Mouse (Mus musculus) naive thymus-derived CD4-positive, alpha-beta T cell, adult 2 months (primary cell): ENCODE data around the gene Gm10447.

Experiments used
- DNase-seq: peaks from one replicate; pipeline ENCODE4 v3.0.0-alpha.2; 2011; ENCODE audit warnings: low read depth

Gm10447 gene

DNA sequence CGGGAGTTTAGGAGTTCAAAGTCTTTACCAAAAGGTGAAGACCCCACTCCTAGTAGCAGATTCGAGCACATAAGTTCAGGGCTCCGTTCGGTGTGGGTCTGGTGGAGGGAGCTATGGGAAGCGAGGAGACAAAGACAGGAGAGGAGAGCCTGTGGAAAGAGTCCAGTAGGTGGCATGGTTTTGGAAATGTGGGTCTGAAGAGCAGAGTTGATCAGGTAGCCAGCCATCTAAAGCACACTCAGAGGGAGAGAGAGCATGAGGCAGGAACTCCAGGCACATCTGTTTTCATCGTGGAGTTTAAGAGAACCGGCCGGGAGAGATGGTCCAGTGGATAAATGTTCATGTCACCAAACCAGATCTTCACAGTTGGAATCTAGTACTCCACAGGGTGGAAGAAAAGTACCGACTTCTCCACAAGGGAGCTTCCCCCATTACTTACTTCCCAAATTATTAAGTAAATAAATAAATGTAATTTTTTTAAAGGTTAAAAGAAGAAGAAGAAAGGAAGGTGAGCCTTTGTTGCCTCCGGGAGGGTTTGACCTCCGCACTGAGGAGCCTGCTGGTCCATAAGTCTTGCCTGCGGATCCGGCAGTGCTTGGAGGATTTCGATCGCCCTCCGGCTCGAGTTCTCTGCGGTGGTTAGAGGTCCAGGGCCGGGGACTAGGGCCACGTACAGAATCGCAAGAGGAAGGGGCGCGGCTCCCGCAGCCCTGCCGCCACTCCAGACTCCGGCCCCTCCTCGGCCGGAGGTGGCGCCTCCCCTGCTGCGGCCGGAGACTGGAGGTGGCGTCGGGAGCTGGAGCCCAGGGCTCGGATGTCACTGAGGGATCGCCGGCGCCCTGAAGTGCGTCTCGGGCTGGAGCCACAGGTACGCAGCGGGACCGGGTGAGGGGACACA is at the start of gene Gm10447, which contains the start of gene Shroom1:
Gm10447 (minus strand) TSS at position 637 of the 898 bp plus-strand sequence.
Shroom1 (plus strand) TSS at position 732 of the 898 bp plus-strand sequence.
- no peak for DNase-seq

DNA sequence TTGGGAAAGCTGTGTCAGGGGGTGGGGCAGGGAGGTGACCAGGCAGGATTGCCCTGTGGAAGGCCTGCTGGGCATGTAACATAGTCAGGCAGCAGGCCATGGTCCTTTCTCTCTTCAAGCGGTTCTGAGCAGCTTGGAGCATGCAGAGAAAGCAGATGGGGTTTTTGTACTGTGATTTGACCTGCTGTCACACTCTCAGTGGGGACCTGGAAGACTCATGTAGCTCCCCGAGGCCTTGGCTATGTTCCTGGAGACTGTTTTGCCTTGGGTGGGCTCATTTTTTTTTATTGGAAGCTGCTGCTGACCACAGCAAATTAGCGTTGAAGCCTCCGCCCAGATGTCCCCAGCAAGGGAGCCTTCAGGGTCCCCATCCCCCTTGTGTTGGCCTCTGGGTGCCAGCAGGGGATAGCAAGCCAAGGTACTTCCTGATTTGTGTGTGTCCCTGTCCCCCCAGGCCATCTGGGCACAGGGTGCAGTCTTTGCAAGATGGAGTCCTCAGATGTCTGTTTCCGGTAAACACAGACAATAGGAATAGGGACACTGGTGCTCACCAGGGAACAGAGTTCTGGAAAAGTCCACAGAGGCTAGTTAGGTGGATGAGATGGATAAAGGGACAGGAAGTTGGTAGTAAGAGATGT is 48.2 kb upstream of the Gm10447 start:
- no peak for DNase-seq

DNA sequence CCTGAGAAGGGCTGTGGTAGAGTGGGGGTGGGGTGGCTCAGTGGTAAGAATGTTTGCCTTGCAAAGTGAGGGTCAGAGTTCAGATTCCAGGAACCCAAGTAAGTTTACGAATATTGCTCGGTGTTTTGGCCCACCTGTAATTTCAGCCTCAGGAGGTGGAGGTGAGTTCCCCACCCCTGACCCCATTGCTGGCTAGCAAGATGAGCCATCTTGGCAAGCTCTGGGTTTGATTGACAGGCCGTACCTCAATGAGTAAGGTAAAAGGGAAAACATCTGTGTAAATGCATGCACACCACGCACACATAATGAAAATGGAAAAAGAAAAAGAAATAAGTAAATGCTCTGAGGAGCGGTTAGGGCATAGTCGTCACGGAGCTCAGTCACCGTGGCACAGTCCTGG is 47.5 kb upstream of the Gm10447 start:
- no peak for DNase-seq

DNA sequence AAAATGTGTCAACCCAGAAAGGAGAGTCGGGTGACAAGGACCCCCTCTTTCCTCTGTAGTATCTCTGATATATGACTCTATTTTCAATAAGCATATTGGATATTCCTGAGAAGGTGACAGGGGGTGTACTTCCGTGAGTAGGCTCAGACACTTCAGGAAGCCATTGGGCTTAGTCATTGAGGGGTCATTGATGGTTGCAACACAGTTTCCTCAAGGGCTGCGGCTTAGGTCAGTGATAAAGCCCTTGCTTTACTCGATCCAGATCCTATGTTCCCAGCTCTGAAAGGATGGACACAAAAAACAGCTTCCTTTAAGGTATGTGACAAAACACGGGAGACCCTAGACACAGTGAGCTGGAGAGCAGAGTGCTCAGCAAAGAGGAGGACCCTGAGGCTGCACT is 46.8 kb upstream of the Gm10447 start:
- DNase-seq = no peak

DNA sequence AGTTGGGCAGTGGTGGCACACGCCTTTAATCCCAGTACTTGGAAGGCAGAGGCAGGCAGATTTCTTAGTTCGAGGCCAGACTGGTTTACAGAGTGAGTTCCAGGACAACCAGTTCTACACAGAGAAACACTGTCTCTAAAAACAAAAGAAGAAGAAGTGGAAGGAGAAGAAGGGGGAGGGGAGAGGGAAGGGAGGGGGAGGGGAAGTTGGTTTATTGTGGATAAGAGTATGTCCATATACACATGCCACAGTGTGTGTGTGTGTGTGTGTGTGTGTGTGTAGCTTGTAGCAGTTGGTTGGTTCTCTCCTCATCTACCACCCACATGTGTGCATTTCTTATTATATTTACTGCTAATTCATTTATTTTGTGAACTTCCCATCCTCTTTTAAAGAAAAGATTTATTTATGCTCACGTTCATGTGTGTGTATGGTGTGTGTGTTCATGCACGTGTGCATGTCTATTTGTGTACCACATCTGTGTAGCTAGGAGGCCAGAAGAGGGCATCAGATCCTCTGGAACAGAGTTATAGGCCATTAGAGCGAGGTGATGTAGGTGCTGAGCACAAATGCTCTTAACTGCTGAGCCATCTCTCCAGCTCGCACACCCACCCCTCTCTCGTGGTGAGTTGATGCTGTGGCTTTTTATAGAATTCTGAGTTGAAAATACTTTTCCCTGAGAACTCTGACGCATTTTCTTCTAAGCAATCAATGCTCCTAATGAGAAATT is 45.3 kb upstream of the Gm10447 start:
- DNase-seq = no peak

DNA sequence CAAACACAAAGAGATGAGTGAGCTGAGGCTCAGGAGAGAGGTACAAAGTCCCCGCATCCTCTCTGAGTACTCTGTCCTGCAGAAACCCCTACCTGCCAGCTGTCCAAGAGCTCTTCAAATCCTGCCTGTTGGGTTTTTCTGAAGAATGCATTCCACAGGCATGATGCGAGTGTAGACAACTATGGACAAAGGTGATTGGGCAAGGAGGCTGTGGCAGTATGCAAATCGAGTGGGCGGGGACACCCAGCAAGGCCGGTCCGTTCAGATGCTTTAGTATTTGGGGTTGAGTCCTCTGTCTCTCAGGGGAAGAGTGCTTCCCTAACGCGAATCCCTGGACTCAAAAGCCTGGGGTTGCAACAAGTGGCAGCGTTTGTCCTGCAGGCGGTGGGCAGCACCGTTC is 43.7 kb upstream of the Gm10447 start:
- DNase-seq = no peak

DNA sequence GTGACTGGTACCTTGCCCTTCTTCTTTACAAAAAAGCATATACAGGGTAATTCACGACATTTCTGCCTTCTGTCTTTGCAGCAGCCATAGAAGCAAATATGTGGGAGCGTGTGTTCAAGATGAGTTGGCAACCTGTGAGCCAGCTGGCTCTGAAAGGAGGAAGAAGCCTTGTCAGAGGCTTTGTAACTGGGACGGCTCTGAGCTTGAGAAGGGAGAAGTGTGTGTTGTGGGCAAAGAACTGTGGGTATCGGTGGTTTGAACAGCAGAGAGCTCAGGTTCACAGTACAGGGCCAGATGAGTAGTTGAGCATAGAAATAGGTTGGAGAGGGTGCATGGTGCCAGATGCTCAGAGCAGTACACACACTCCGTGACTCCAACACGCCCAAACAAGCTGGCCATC is 40.0 kb upstream of the Gm10447 start:
- no peak for DNase-seq

DNA sequence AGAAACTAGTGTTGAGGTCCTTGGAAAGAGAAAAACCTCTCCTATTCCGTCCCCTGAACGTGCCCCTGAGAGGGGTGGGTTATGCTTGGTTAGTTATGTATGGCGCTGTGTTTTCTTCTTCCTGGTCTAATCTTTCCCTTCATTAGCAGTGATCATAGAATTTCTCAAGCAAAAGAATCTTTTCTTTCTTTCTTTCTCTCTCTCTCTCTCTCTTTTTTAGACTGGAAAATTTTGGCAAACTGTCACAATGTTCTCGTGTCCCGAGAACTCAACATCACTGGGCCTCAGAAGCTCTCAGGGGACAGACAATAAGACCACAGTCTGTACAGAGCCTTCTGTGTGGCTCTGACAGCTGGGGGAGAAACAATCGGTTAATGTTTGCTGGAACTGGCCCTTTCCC is 38.5 kb upstream of the Gm10447 start:
- DNase-seq = no peak

DNA sequence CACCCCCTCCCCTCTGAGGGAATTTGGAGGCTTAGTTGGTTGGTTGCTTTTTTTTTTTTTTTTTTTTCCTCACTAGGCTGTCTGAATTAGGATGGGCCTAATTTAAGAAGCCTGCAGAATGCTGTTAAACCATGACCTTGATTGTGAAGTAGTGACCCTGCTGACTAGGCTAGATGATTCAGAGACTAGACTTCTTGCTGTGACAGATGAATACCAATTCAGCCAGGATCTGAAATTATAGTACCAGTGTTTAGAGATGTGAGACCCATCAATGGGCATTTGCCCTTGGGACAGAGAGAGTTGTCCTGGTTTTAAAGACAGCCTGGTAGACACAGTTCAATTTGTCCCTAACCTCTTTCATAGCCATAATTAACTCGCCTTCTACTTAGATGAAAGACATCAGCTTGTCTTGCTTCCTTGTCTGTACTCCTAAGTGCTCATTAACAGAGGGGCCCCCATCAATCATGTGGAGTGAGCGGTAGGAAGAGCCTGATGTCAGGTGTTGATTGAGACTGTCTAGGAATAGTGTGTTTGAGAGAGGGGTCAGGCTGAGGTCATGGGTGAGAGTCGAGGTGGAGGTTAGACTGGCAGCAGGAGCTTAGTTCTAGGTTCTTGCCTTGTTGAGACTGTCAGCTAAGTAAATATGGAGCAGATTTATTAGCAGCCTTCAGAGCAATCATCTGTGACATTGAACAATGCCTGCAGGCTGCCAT is 36.5 kb upstream of the Gm10447 start:
- DNase-seq = no peak

DNA sequence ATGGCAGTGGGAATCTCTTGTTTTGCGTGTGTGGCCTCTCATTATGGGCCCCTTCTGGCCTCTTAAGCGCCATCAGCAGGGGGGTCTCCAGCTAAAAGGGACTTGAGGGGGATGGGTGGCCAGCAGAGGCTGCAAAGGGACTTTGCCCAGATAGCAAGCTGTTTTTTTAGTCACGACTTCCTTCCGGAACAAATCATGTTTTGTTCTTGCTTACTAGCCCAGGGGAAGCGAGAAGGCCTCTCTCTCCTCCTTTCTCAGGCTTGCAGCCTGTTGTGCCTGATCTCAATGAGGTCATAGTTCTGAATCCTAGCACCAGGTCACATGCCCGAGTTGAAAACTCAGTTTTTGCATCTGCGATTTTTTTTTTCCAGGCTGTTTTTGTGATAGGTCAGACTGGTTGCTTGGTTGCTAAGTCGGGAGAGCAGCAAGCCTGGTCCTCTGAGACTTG is 35.1 kb upstream of the Gm10447 start:
- DNase-seq = no peak

DNA sequence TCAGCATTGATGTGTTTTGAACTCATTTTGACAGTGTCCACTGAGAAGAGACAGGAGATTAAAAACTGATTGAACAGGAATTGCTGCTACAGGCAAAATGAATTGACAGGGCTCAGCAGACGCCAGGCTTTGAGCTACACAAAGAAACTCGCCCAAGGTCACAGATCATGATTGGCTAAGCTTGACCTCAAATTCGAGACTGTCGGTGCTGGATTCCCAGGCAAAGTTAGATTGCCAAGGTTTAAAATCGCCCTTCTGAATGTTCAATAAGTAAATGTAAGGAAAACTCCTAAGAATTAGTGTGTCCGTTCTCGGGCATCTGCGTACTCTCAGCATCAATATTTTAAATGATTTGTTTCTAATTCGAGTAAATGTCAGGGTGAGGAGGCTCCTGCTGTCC is 32.5 kb upstream of the Gm10447 start:
- no peak for DNase-seq

DNA sequence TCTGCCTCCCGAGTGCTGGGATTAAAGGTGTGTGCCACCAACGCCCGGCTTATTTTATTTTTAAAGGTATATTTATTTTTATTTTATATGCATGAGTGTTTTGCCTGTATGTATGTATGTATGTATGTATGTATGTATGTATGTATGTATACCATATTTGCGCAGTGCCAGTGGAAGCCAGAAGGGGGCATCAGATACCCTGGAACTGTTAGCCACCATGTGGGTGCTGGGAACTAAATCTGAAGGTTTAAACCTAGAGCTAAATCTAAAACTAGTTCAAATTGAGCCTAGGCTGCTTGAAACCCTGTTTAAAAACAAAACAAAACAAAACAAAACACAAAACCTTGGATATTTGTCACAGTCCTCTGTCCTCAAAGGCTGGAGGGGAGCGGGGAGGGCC is 32.1 kb upstream of the Gm10447 start:
- no peak for DNase-seq

DNA sequence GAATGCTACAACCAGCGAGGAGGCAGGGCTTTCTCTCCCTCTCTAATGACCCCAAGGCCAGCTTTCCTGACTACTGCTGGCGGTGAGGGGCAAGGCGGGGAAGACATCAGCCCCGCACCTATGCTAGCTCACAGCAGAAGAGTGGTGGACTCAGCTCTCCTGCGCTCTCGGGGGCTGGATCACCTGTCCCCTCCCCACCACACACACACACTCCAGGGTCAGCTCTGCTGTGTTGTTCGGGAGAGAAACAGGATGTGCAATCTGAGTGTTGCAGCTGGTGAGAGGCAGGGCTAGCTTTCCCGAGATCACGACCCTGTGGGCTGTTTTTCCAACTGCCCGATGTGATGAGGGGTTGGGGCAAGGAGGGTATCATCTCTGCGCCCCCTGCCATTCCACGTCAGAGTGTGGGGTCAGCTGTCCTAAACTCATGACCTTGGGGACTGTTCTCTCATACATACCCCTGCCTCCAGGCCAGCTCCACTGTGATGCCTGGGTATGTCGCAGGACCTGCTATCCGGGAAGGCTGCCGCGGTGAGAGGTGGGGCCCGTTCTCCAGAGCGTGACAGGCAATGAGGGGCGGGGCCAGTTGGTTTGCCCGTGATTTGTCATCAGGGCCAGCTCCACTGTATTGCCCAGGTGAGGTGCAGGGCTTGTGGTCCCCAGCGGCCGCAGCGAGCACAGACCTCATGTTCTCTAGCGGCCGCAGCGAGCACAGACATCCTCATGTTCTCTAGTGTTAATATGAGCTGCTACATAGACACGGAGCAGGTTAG is 30.1 kb upstream of the Gm10447 start:
- DNase-seq = no peak

DNA sequence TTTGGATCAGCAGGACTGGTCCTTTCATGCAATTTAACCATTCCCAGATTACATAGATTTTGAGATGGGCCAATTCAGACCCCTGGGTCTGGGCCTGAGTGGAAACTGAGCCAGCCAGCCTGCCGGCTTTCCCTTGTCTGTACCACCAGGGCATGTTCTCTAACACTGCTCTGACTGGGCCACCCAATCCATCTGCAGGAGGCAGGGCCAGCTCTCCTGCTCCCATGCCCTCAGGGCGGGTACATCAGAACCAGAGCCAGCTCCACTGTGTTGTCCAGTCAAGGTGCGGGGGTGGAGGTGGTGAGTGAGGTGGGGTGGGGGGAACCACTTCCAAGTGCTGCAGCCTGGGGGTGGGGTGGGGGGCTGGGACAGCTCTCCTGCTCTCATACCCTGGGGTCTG is 29.4 kb upstream of the Gm10447 start:
- no peak for DNase-seq

DNA sequence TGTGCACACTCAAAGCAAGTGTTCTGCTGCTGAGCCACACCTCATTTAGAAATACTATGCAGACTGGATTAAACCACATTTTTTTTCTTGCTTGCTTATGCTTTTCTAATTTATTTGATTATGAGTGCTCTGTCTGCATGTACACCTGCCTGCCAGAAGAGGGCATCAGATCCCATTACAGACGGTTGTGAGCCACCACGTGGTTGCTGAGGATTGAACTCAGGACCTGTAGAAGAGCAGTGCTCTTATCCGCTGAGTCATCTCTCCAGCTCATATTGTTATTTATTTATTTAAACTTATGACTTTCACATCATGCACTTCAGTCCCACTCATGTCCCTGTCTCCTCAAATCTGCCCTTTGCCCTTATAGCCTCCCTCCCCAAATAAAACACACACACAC is 28.8 kb upstream of the Gm10447 start:
- no peak for DNase-seq

DNA sequence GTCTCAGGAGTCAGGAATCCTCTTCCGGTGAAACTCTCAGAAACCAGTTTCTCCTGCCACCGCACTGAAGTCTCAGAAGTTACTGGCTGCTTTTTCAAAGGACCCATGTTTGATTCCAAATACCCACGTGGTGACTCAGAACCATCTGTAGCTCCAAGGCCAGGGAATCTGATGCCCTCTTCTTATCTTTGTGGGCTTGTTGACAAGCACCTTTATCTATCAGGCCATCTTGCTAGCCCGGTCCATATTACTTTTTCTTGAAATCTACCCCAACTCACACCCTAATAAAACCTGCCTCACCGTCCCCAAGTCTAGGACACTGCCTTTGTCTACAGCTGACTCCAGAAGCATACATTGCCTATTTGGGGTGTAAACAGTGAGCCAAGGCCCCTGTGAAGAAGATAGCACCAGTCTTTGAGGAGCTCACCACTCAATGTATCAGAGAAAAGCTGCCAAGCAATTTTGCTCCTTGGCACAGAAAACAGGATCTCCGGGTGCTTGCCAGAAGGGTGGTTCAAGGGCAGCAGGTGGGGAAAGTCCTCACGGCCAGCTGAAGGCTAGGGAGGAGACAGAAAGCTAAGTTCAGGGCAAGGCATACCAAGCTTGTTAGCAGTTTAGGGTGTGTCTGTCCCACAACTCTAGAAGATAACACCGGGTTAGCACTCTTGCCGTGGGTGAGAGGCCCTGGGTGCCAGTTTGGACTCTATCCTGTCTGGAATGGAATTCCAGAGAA is 26.4 kb upstream of the Gm10447 start:
- no peak for DNase-seq

DNA sequence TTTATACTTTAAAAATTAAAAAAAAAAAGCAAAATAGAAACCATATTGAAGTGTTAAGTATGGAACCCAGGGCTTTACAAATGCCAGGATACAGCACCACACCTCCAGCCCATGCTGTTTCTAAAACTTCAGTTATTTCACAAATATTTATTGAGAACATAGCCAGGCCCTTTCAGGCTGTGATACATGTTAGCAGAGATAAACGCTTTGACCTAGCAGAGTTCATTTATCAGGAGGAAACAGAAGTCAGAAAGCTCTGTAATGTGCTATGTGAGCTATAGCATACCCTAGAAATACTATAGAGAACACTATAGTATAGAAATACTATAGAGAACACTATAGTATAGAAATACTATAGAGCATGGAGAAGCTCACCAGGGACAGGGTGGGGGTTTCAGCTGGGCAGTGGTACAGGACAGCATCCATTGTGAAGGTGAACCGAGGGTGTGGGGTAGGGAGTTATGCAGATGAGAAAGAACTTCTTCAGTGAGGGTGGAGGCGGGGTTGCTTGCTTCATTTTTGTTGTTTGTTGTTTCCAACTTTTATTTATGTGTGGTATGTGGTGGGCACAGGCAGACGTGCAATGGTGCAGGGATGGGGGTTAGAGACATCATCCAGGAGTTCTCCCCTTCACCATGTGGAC is 24.3 kb upstream of the Gm10447 start:
- DNase-seq = no peak

DNA sequence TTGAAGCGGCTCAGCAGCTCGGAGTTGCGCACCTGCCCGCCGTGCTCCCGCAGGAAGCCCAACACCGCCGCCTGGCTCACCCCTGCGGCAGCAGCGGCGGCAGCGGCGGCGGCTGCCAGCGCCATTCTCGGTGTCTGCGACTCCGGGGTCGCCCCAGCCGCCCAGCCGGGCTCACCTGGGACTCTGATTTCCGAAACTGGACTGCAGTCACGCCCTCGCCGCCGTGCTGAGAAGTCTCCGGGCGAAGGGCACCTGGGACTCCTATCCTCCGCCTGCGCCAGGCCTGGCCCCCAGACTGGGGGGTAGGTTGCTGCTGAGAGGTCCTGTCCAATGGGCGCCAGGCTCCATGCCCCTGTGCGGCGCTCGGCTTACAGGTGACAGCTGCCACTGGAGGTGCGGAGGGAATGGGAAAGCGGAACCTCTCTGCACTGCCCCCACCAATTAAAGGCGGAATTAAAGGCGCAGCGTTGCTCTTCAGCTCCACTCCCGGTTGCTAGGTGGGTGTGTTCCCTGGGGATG is 22.9 kb upstream of the Gm10447 start, which contains the start of the genes Gm9945 and Sowaha:
Gm9945 (plus strand) TSS at position 384 of the 519 bp plus-strand sequence.
Sowaha (minus strand) TSS at position 492 of the 519 bp plus-strand sequence.
- no peak for DNase-seq

DNA sequence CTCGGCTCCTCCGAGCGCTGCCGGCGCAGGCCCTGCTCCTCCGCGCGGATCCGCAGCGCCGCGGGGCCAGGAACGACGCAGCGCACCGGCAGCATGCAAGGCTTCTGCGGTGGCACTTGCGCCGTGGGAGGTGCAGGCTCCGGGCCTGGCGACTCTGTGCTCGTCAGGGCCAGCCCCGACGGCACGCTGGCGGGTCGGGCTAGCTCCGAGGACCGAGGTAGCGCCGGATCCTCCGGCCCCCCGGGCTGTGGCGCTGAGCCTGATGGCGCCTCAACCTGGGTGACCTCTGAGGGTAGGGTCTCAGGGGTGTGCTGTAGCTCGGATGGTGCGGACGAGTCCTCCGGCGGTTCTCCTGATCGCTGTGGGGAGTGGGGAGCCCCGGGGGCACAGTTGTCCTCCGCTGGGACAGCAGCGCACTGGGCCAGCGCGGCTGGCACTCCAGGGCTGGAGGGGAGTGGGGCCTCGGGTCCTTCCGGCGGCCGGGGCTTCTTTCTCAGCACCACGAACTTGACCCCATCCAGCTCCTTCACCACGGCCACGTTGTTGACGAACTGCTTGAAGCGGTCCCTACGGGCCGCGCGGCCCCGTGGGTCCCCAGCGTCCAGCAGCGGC is 22.4 kb upstream of the Gm10447 start:
- DNase-seq = no peak
